Mouse (Mus musculus) CH12.LX (cell line): ENCODE measurements around the gene Fbxo36. TPM values are rescaled to one million over a fixed set of nuclear protein-coding genes. Genes with fewer than 3 reads are reported as not detected.

ENCODE experiments used
- DNase-seq: peaks from one replicate; pipeline ENCODE4 v3.0.0-alpha.2; 2013; ENCODE audit errors: extremely low read depth
- H3K27ac ChIP-seq: 2 replicates; pipeline ENCODE4 v1.5.1; 2012; ENCODE audit warnings: low read depth, mild to moderate bottlenecking, control low read depth, moderate library complexity; ENCODE audit not compliant: insufficient read depth
- H3K27me3 ChIP-seq: replicated peaks from 2 replicates; pipeline ENCODE3; 2012; ENCODE audit warnings: inconsistent platforms
- H3K36me3 ChIP-seq, 2 experiments: replicated peaks in 1 of 2; 2 replicates each; pipeline versions ENCODE3 to v1.6.1; 2012; ENCODE audit warnings: inconsistent platforms in 1 of 2, low read length in 1 of 2, mild to moderate bottlenecking in 1 of 2, mixed read lengths in 1 of 2, moderate library complexity in 1 of 2; ENCODE audit not compliant: control insufficient read depth in 1 of 2, insufficient read depth in 1 of 2
- H3K4me1 ChIP-seq, 2 experiments: 2 replicates each; pipeline ENCODE4 v1.6.1; 2012; ENCODE audit warnings: inconsistent platforms in 1 of 2, moderate library complexity in 1 of 2; ENCODE audit not compliant: insufficient read depth in 2 of 2, control insufficient read depth in 1 of 2
- H3K4me2 ChIP-seq: 2 replicates; pipeline ENCODE4 v1.6.1; 2012; ENCODE audit warnings: low read depth, mild to moderate bottlenecking, control low read depth; ENCODE audit not compliant: poor library complexity, insufficient read depth, severe bottlenecking
- H3K4me3 ChIP-seq, 3 experiments: fragments of 150-350 bp in 1 of 3; sonication (generic) in 1 of 3; replicated peaks in 1 of 3; 2 replicates each; pipeline versions ENCODE3 to v1.5.1; 2011 to 2012; ENCODE audit warnings: low read depth in 2 of 3, low read length in 2 of 3, mild to moderate bottlenecking in 2 of 3, moderate library complexity in 2 of 3, control low read depth in 1 of 3, improper control_type of control experiment in 1 of 3, inconsistent platforms in 1 of 3, mixed read lengths in 1 of 3; ENCODE audit not compliant: poor library complexity in 1 of 3
- H3K79me2 ChIP-seq: replicated peaks from 2 replicates; pipeline ENCODE4 v1.6.1; 2012; ENCODE audit warnings: mild to moderate bottlenecking, moderate library complexity; ENCODE audit not compliant: control insufficient read depth, poor library complexity, insufficient read depth, severe bottlenecking; ENCODE audit errors: extremely low read depth
- H3K9ac ChIP-seq: 2 replicates; pipeline ENCODE4 v1.6.1; 2012; ENCODE audit warnings: low read depth, mild to moderate bottlenecking, control low read depth, moderate library complexity; ENCODE audit not compliant: insufficient read depth
- H3K9me3 ChIP-seq: replicated peaks from 2 replicates; pipeline ENCODE3; 2012; ENCODE audit warnings: low read length, inconsistent platforms, mixed read lengths
- BHLHE40 ChIP-seq: IDR thresholded peaks from 2 replicates; pipeline ENCODE4 v1.6.1; 2011; ENCODE audit warnings: mild to moderate bottlenecking, low read depth, low read length, improper control_type of control experiment
- CTCF ChIP-seq, 2 experiments: IDR thresholded peaks in 1 of 2; conservative IDR thresholded peaks in 1 of 2; 2 replicates each; pipeline ENCODE4 v1.5.1; 2011 to 2012; ENCODE audit warnings: low read depth in 2 of 2, low read length in 2 of 2, improper control_type of control experiment in 1 of 2, inconsistent platforms in 1 of 2, mild to moderate bottlenecking in 1 of 2, moderate library complexity in 1 of 2
- E2F4 ChIP-seq: IDR thresholded peaks from 2 replicates; pipeline ENCODE4 v1.6.1; 2011; ENCODE audit warnings: low read depth, low read length, improper control_type of control experiment; ENCODE audit not compliant: insufficient replicate concordance
- ELF1 ChIP-seq: IDR thresholded peaks from 2 replicates; pipeline ENCODE4 v1.6.1; 2014; ENCODE audit warnings: low read depth, mild to moderate bottlenecking, inconsistent platforms, low read length, improper control_type of control experiment
- EP300 ChIP-seq: IDR thresholded peaks from 2 replicates; pipeline ENCODE4 v1.6.1; 2011; ENCODE audit warnings: low read length, improper control_type of control experiment
- JUN ChIP-seq: IDR thresholded peaks from 2 replicates; pipeline ENCODE4 v1.6.1; 2011; ENCODE audit warnings: low read depth, mild to moderate bottlenecking, low read length, improper control_type of control experiment, moderate library complexity; ENCODE audit not compliant: insufficient read depth
- JUND ChIP-seq: conservative IDR thresholded peaks from 2 replicates; pipeline ENCODE4 v1.6.1; 2011; ENCODE audit warnings: low read depth, low read length, improper control_type of control experiment
- MAX ChIP-seq: IDR thresholded peaks from 2 replicates; pipeline ENCODE4 v1.6.1; 2011; ENCODE audit warnings: low read length, improper control_type of control experiment
- MYC ChIP-seq: IDR thresholded peaks from 2 replicates; pipeline ENCODE4 v1.6.1; 2011; ENCODE audit warnings: low read depth, mild to moderate bottlenecking, improper control_type of control experiment, low read length
- NELFE ChIP-seq: IDR thresholded peaks from 2 replicates; pipeline ENCODE4 v1.6.1; 2011; ENCODE audit warnings: low read depth, low read length, improper control_type of control experiment
- NRF1 ChIP-seq: IDR thresholded peaks from 2 replicates; pipeline ENCODE4 v1.6.1; 2014; ENCODE audit warnings: low read depth, mild to moderate bottlenecking, inconsistent platforms, low read length, improper control_type of control experiment, moderate library complexity
- POLR2A ChIP-seq: IDR thresholded peaks from 2 replicates; pipeline ENCODE4 v1.6.1; 2011; ENCODE audit warnings: low read depth, mild to moderate bottlenecking, improper control_type of control experiment, low read length
- RCOR1 ChIP-seq: conservative IDR thresholded peaks from 2 replicates; pipeline ENCODE4 v1.6.1; 2012; ENCODE audit warnings: low read depth, mild to moderate bottlenecking, inconsistent platforms, low read length, improper control_type of control experiment
- TBP ChIP-seq: conservative IDR thresholded peaks from 2 replicates; pipeline ENCODE4 v1.6.1; 2011; ENCODE audit warnings: low read depth, low read length, improper control_type of control experiment
- USF1 ChIP-seq: IDR thresholded peaks from 2 replicates; pipeline ENCODE4 v1.6.1; 2014; ENCODE audit warnings: low read depth, mild to moderate bottlenecking, inconsistent platforms, low read length, improper control_type of control experiment
- ZKSCAN1 ChIP-seq: IDR thresholded peaks from 2 replicates; pipeline ENCODE4 v1.6.1; 2012; ENCODE audit warnings: low read depth, inconsistent platforms, low read length, improper control_type of control experiment, borderline replicate concordance
- ZMIZ1 ChIP-seq: IDR thresholded peaks from 2 replicates; pipeline ENCODE4 v1.6.1; 2012; ENCODE audit warnings: low read depth, mild to moderate bottlenecking, inconsistent platforms, low read length, improper control_type of control experiment
- dilution Hi-C: fragments of 300-500 bp; cut with MboI; formaldehyde crosslinking; loops from 2 replicates; pipeline ENCODE4 v1.14.3; 2020; ENCODE audit warnings: low sequenced_read_pairs; ENCODE audit not compliant: extremely low pct_unique_long_range_greater_than_20kb, extremely low pct_ligation_motif_present
- in situ Hi-C: fragments of 300-500 bp; cut with MboI; formaldehyde crosslinking; loops from 3 replicates; pipeline ENCODE4 v1.14.3; 2019; ENCODE audit warnings: low sequenced_read_pairs, low pct_ligation_motif_present, low pct_unique_long_range_greater_than_20kb, mixed read lengths
- polyA plus RNA-seq: library from polyadenylated mRNA; unstranded; fragments of >175 nt; gene quantifications from 2 replicates; pipeline ENCODE4 v1.2.1, GENCODE M21; 2012; ENCODE audit warnings: low read depth; ENCODE audit not compliant: insufficient read length
- total RNA-seq, 2 experiments: library from RNA; depleted of rRNA; stranded (reverse); fragments of 300-350 nt in 1 of 2; fragments of >200 nt in 1 of 2; gene quantifications; 2 replicates each; pipeline ENCODE4 v1.2.3; 2012 to 2014

Gene Fbxo36
- total and polyA plus RNA-seq, 3 experiments = 2.5 to 3.8 (median 3.0) TPM

GRCm38 (mm10) chr1:84935668-84936067 is 96.0 kb downstream of the Fbxo36 start:
- peak overlapping the region in 1 of 3 experiments; percentile 15 for H3K4me3 ChIP-seq
- peak; percentile 71 for TF ChIP-seq ELF1
- TF ChIP-seq TBP = 0 out of 2 replicates have a peak, but pooled peaks have one; percentile 22
- TF ChIP-seq NELFE = peak; percentile 52; the same call in 1 of the 2 replicates
- no peak for TF ChIP-seq MYC
- no peak for TF ChIP-seq RCOR1
- peak; percentile 40; the same call in 1 of the 2 replicates for TF ChIP-seq POLR2A
- peak overlapping the region; percentile 40; the same call in 1 of the 2 replicates for H3K4me2 ChIP-seq
- dilution Hi-C loops (no loop called here), in situ Hi-C loops (no loop called here)
- no peaks in the 10 kb centered on the region for H3K79me2 ChIP-seq
- peak; percentile 58 for DNase-seq
- H3K9me3 ChIP-seq = peaks cover 12% of the 10 kb centered on the region
- peaks cover 0 to 14% of the 10 kb centered on the region in 2 experiments; a peak in 2 of 4 replicates for H3K4me1 ChIP-seq
- H3K27me3 ChIP-seq = peaks cover 7% of the 10 kb centered on the region
- H3K36me3 ChIP-seq = no peaks in the 10 kb centered on the region
- H3K9ac ChIP-seq = peak overlapping the region; percentile 81
- H3K27ac ChIP-seq = peak overlapping the region; percentile 25; the same call in 1 of the 2 replicates

DNA sequence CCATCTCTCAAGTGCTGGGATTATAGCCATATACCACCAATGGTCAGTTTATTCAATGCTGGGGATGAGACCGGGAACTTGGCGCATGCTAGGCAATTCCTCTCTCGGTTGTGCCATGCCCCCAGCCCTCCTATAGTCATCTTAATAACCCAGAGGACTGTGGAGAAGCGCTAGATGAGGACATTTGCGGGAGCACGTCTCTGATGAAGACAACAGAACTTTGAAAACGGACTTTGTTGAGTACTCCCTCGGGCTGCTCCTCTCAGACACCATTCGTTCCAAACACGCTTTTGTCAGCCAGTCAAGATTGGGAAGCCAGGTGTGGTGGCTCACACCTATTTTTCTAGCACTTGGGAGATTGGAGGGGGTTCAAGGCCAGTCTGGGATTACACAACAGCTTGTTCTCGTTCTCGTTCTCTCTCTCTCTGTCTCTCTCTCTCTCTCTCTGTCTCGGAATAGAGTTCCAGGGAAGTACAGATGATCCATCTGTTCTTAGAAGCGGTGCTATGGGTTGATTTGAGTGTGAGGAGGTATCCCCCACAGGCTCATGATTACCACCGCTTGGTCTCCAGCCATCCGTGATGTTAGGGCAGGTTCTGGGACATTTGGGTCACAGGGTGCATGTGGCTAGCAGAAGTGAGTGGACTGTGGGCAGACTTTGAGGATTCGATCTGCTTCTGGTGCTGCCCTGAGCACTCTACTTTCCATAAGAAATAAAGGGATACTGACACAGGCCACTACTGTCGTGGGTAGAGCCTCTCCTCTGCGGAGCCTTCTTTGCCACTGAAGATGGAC is 97.3 kb downstream of the Fbxo36 start:
- Histone ChIP-seq H3K79me2 (no peaks in the 10 kb centered on the region), H3K9ac (no peak overlapping the region), H3K4me2 (no peak overlapping the region), H3K4me3 (no peak overlapping the region), H3K4me1 (peaks cover 0 to 14% of the 10 kb centered on the region in 2 experiments; a peak in 2 of 4 replicates), H3K27ac (no peak overlapping the region), H3K36me3 (no peaks in the 10 kb centered on the region), H3K27me3 (peaks cover 7% of the 10 kb centered on the region), H3K9me3 (peaks cover 12% of the 10 kb centered on the region)
- dilution Hi-C loops (no loop called here), in situ Hi-C loops (no loop called here)
- DNase-seq = no peak
- no peak for TF ChIP-seq E2F4
- TF ChIP-seq NELFE = no peak
- TF ChIP-seq NRF1 = no peak
- no peak for TF ChIP-seq EP300
- no peak for TF ChIP-seq JUND
- TF ChIP-seq JUN = no peak
- TF ChIP-seq ZMIZ1 = no peak
- TF ChIP-seq MAX = no peak
- TF ChIP-seq BHLHE40 = no peak
- TF ChIP-seq TBP = no peak
- no peak for TF ChIP-seq USF1
- TF ChIP-seq ZKSCAN1 = no peak
- TF ChIP-seq CTCF (conservative IDR thresholded peaks at IDR 0.05 in 1 of 2, IDR thresholded peaks at IDR 0.05 in 1 of 2; ENCODE audit: low read depth in 2 of 2, low read length in 2 of 2) = no peak
